Mouse (Mus musculus) heart, embryonic 15.5 days (tissue): Measurements from ENCODE around the gene Tbpl1. TPM values are rescaled to one million over a fixed set of nuclear protein-coding genes. Genes with fewer than 3 reads are reported as not detected.
A peak's percentile ranks its signal among the peaks of the same experiment; 100 is the strongest.

Source experiments
- ATAC-seq: fragments of 200-750 bp; cut with Nextera tagmentation; replicated peaks from 2 replicates; pipeline ENCODE4 v1.8.0; 2017; ENCODE audit warnings: low read depth, moderate TSS enrichment; ENCODE audit not compliant: insufficient number of reproducible peaks, insufficient read depth, low FRiP score
- H3K27ac ChIP-seq: fragments of 300-500 bp; sonication (generic); 2 replicates; pipeline ENCODE4 v1.5.1; 2015; ENCODE audit warnings: mild to moderate bottlenecking, inconsistent platforms
- H3K27me3 ChIP-seq: fragments of 300-500 bp; sonication (generic); 2 replicates; pipeline ENCODE4 v1.6.1; 2015; ENCODE audit warnings: inconsistent platforms
- H3K36me3 ChIP-seq: fragments of 300-500 bp; sonication (generic); 2 replicates; pipeline ENCODE4 v1.6.1; 2015; ENCODE audit warnings: mild to moderate bottlenecking, inconsistent platforms
- H3K4me1 ChIP-seq: fragments of 300-500 bp; sonication (generic); replicated peaks from 2 replicates; pipeline ENCODE4 v1.6.1; 2015; ENCODE audit warnings: inconsistent platforms
- H3K4me2 ChIP-seq: fragments of 300-500 bp; sonication (generic); 2 replicates; pipeline ENCODE4 v1.6.1; 2015; ENCODE audit warnings: inconsistent platforms, mild to moderate bottlenecking, moderate library complexity
- H3K4me3 ChIP-seq: fragments of 300-500 bp; sonication (generic); 2 replicates; pipeline ENCODE4 v1.5.1; 2015; ENCODE audit warnings: mild to moderate bottlenecking, inconsistent platforms
- H3K9ac ChIP-seq: fragments of 300-500 bp; sonication (generic); 2 replicates; pipeline ENCODE4 v1.6.1; 2015; ENCODE audit warnings: mild to moderate bottlenecking, inconsistent platforms
- H3K9me3 ChIP-seq: fragments of 300-500 bp; sonication (generic); replicated peaks from 2 replicates; pipeline ENCODE4 v1.6.1; 2016; ENCODE audit warnings: inconsistent platforms
- WGBS: fragments of 180-500 bp; shearing (Covaris S2); methylation state at CpG from one replicate; pipeline ENCODE4 v1.1.7; 2015; ENCODE audit warnings: mixed read lengths; 5-methylcytosine and 5-hydroxymethylcytosine counted together
- polyA plus RNA-seq: library from polyadenylated mRNA; unstranded; fragments of >200 nt; fragmentation: Nextera tagmentation; extraction: Ambion mirVana; gene quantifications from 2 replicates; pipeline ENCODE4 v1.2.1, GENCODE M21; 2015

Gene Tbpl1
- polyA plus RNA-seq, 1 experiment from 2014 or later: 48.8 TPM

- H3K36me3 ChIP-seq: peaks cover 37% of the 10 kb centered on the region
- H3K27me3 ChIP-seq: no peaks in the 10 kb centered on the region
- WGBS: 62% methylated on average over 7 of the region's 7 CpGs
- peak; percentile 74; the same call in 1 of the 2 replicates for ATAC-seq
- H3K9ac ChIP-seq: no peak overlapping the region
- H3K9me3 ChIP-seq: no peaks in the 10 kb centered on the region
- no peak overlapping the region for H3K4me2 ChIP-seq
- no peak overlapping the region for H3K4me3 ChIP-seq
- peaks cover 17% of the 10 kb centered on the region for H3K4me1 ChIP-seq
- H3K27ac ChIP-seq: 0 out of 2 replicates have a peak overlapping the region, but pooled peaks have one; percentile 32
These were observed 23.4 kb downstream of the Tbpl1 start for GRCm38 (mm10) chr10:22708190-22708843.

- peaks cover 30% of the 10 kb centered on the region for H3K4me1 ChIP-seq
- H3K27me3 ChIP-seq: no peaks in the 10 kb centered on the region
- peaks cover 29% of the 10 kb centered on the region for H3K36me3 ChIP-seq
- no peak for ATAC-seq
- no peak overlapping the region for H3K4me3 ChIP-seq
- H3K4me2 ChIP-seq: no peak overlapping the region
- WGBS: 82% methylated on average over 6 of the region's 6 CpGs
- no peak overlapping the region for H3K9ac ChIP-seq
- H3K9me3 ChIP-seq: no peaks in the 10 kb centered on the region
- H3K27ac ChIP-seq: no peak overlapping the region
These were observed 27.9 kb downstream of the Tbpl1 start for GRCm38 (mm10) chr10:22703844-22704243.

- Histone ChIP-seq H3K9me3 (no peaks in the 10 kb centered on the region), H3K27me3 (no peaks in the 10 kb centered on the region), H3K36me3 (peaks cover 18% of the 10 kb centered on the region), H3K4me2 (no peak overlapping the region), H3K4me3 (no peak overlapping the region), H3K27ac (no peak overlapping the region), H3K9ac (no peak overlapping the region), H3K4me1 (peaks cover 24% of the 10 kb centered on the region)
- no peak for ATAC-seq
- 75% methylated on average over 12 of the region's 12 CpGs for WGBS
These were observed 30.0 kb downstream of the Tbpl1 start for GRCm38 (mm10) chr10:22701485-22702315.

- Histone ChIP-seq H3K27ac (no peak overlapping the region), H3K27me3 (no peaks in the 10 kb centered on the region), H3K4me1 (peaks cover 22% of the 10 kb centered on the region), H3K9ac (no peak overlapping the region), H3K36me3 (peaks cover 12% of the 10 kb centered on the region), H3K4me3 (no peak overlapping the region), H3K4me2 (no peak overlapping the region), H3K9me3 (no peaks in the 10 kb centered on the region)
- no peak for ATAC-seq
- WGBS: 56% methylated on average over 9 of the region's 9 CpGs
These were observed 31.0 kb downstream of the Tbpl1 start for GRCm38 (mm10) chr10:22700773-22701172.

- ATAC-seq: no peak
These were observed 32.0 kb downstream of the Tbpl1 start for GRCm38 (mm10) chr10:22699487-22700335.

GRCm38 (mm10) chr10:22698158-22698953 is 33.4 kb downstream of the Tbpl1 start:
- Histone ChIP-seq H3K27ac (no peak overlapping the region), H3K9ac (no peak overlapping the region), H3K4me1 (peaks cover 20% of the 10 kb centered on the region)

More at GRCm38 (mm10) chr10:22699487-22700335, 32.0 kb downstream of the Tbpl1 start:
- Histone ChIP-seq H3K4me1 (peaks cover 20% of the 10 kb centered on the region), H3K4me3 (no peak overlapping the region), H3K4me2 (no peak overlapping the region), H3K27ac (no peak overlapping the region), H3K9me3 (no peaks in the 10 kb centered on the region), H3K27me3 (no peaks in the 10 kb centered on the region), H3K9ac (no peak overlapping the region), H3K36me3 (peaks cover 7% of the 10 kb centered on the region; the same call in 1 of the 2 replicates)
- WGBS: 67% methylated on average over 19 of the region's 19 CpGs

GRCm38 (mm10) chr10:22696864-22697263 is 34.9 kb downstream of the Tbpl1 start:
- no peaks in the 10 kb centered on the region for H3K27me3 ChIP-seq
- H3K4me1 ChIP-seq: peaks cover 20% of the 10 kb centered on the region
- H3K9ac ChIP-seq: no peak overlapping the region
- no peak for ATAC-seq
- H3K27ac ChIP-seq: no peak overlapping the region
- H3K4me2 ChIP-seq: no peak overlapping the region
- H3K4me3 ChIP-seq: no peak overlapping the region
- H3K9me3 ChIP-seq: no peaks in the 10 kb centered on the region
- 52% methylated on average over 7 of the region's 7 CpGs for WGBS
- no peaks in the 10 kb centered on the region for H3K36me3 ChIP-seq

More at GRCm38 (mm10) chr10:22698158-22698953, 33.4 kb downstream of the Tbpl1 start:
- Histone ChIP-seq H3K27me3 (no peaks in the 10 kb centered on the region), H3K36me3 (peaks cover 7% of the 10 kb centered on the region; the same call in 1 of the 2 replicates), H3K9me3 (no peaks in the 10 kb centered on the region), H3K4me2 (no peak overlapping the region), H3K4me3 (no peak overlapping the region)
- ATAC-seq: no peak
- WGBS: 80% methylated on average over 9 of the region's 9 CpGs

- Histone ChIP-seq H3K27ac (no peak overlapping the region), H3K4me3 (no peak overlapping the region), H3K36me3 (no peaks in the 10 kb centered on the region), H3K9ac (no peak overlapping the region), H3K27me3 (no peaks in the 10 kb centered on the region), H3K9me3 (no peaks in the 10 kb centered on the region), H3K4me1 (peaks cover 18% of the 10 kb centered on the region), H3K4me2 (no peak overlapping the region)
- WGBS: 79% methylated on average over 9 of the region's 9 CpGs
- no peak for ATAC-seq
These were observed 35.5 kb downstream of the Tbpl1 start for GRCm38 (mm10) chr10:22696236-22696635.

- no peaks in the 10 kb centered on the region for H3K36me3 ChIP-seq
- no peaks in the 10 kb centered on the region for H3K9me3 ChIP-seq
- H3K4me2 ChIP-seq: no peak overlapping the region
- no peaks in the 10 kb centered on the region for H3K27me3 ChIP-seq
- 67% methylated on average over 13 of the region's 13 CpGs for WGBS
- H3K9ac ChIP-seq: no peak overlapping the region
- no peak for ATAC-seq
- no peak overlapping the region for H3K27ac ChIP-seq
- no peak overlapping the region for H3K4me3 ChIP-seq
- no peaks in the 10 kb centered on the region for H3K4me1 ChIP-seq
These were observed 55.7 kb downstream of the Tbpl1 start for GRCm38 (mm10) chr10:22675848-22676630.

GRCm38 (mm10) chr10:22674176-22674575 is 57.6 kb downstream of the Tbpl1 start:
- Histone ChIP-seq H3K27ac (no peak overlapping the region), H3K27me3 (no peaks in the 10 kb centered on the region), H3K36me3 (no peaks in the 10 kb centered on the region), H3K9ac (no peak overlapping the region), H3K4me1 (no peaks in the 10 kb centered on the region), H3K4me3 (no peak overlapping the region), H3K4me2 (no peak overlapping the region), H3K9me3 (no peaks in the 10 kb centered on the region)
- ATAC-seq: no peak
- 88% methylated on average over 8 of the region's 8 CpGs for WGBS
